In genomic region chr8:88282684-88283083, GRCm38 (mm10) we compare ENCODE assay signal across 9 mouse cellular contexts. TPM values are rescaled to one million over a fixed set of nuclear protein-coding genes. Genes with fewer than 3 reads are reported as not detected.
DNase-seq lines count a peak whose midpoint lies in the region; ATAC-seq and TF ChIP-seq lines count a peak whose summit lies in the region.
"Had no signal": no experiment of that assay in that cellular context is flagged by ENCODE, and none has a peak within 500 bp of the region (broad histone marks: within the 10 kb centered on the region; RNA-seq: fewer than 3 reads in every experiment).

No protein-coding gene starts in this region.

- intact Hi-C loops in gastrocnemius, postnatal 36 days (cut with DNase I), result no loop called here

- WGBS in lung, postnatal 0 days, result 29% methylated on average over 7 of the region's 8 CpGs

- H3K4me2 ChIP-seq in lung, postnatal 0 days (replicated peaks; ENCODE audit: low read depth, low read length), result no peak overlapping the region
- H3K4me2 ChIP-seq: midbrain, embryonic 12.5 days had no signal

- no peak overlapping the region for H3K27ac ChIP-seq in lung, postnatal 0 days (ENCODE audit: low read length)
- H3K27ac ChIP-seq: midbrain, embryonic 12.5 days had no signal

- H3K4me1 ChIP-seq in lung, postnatal 0 days (ENCODE audit: insufficient read depth, low read depth, low read length), result peaks cover 9% of the 10 kb centered on the region; the same call in 1 of the 2 replicates
- H3K4me1 ChIP-seq: midbrain, embryonic 12.5 days had no signal

- H3K4me3 ChIP-seq in lung, postnatal 0 days (ENCODE audit: low read depth, low read length), result no peak overlapping the region
- H3K4me3 ChIP-seq: midbrain, embryonic 12.5 days had no signal

- H3K36me3 ChIP-seq in lung, postnatal 0 days (ENCODE audit: insufficient read depth, low read length), result no peaks in the 10 kb centered on the region
- H3K36me3 ChIP-seq: midbrain, embryonic 12.5 days had no signal

- no peak for TF ChIP-seq CTCF in lung, postnatal 0 days (IDR thresholded peaks at IDR 0.05)

- TF ChIP-seq EP300 in lung, postnatal 0 days (IDR thresholded peaks at IDR 0.05), result peak; percentile 43; the same call in 1 of the 2 replicates

- no peaks in the 10 kb centered on the region for H3K27me3 ChIP-seq in lung, postnatal 0 days (replicated peaks; ENCODE audit: insufficient read depth, low read length)
- H3K27me3 ChIP-seq: midbrain, embryonic 12.5 days had no signal

- H3K9me3 ChIP-seq in lung, postnatal 0 days (ENCODE audit: low read length), result no peaks in the 10 kb centered on the region
- H3K9me3 ChIP-seq: midbrain, embryonic 12.5 days had no signal

- peak; percentile 64 to 71 for DNase-seq in B cell, adult 2 months
- peak; percentile 86 for DNase-seq in adrenal gland, postnatal 10 days
- peak; percentile 76 to 82 for DNase-seq in gastrocnemius, postnatal 36 days
- peak; percentile 84 for DNase-seq in lung, postnatal 0 days (ENCODE audit: low spot score)
- no peak for DNase-seq in cerebellum, postnatal 10 days
- DNase-seq in right cerebral cortex, postnatal 4 days, result no peak
- DNase-seq in cerebellum, postnatal 25 days, result no peak

- H3K9ac ChIP-seq in lung, postnatal 0 days (replicated peaks; ENCODE audit: low read depth), result no peak overlapping the region
- H3K9ac ChIP-seq: midbrain, embryonic 12.5 days had no signal

- peak; percentile 52 for ATAC-seq in lung, postnatal 0 days
- ATAC-seq in erythroid progenitor cell, adult 5-6 weeks (replicated peaks; ENCODE audit: low FRiP score, poor library complexity, severe bottlenecking), result no peak

RNA-seq across cellular contexts. Expression of gene Adcy7, which starts 10.5 kb away (rescaled TPM):
- total RNA-seq in adrenal gland, postnatal 10 days (2021), result 10 to 100 TPM in 1 of 2 experiments, 1 to 10 TPM in 1; 8.1 to 10.1 TPM
- total RNA-seq in gastrocnemius, postnatal 36 days (2021), result 1 to 10 TPM; 4.9 to 5.2 TPM
- 16.5 and 17.6 TPM in 2 replicates for polyA plus RNA-seq in lung, postnatal 0 days (2015; fragmentation: Nextera tagmentation; extraction: Ambion mirVana)
- 4.6 and 5.4 TPM in 2 replicates for total RNA-seq in erythroid progenitor cell, adult 5-6 weeks (2015; ENCODE audit: low replicate concordance)
- 2.4 and 6.3 TPM in 2 replicates for total RNA-seq in erythroid progenitor cell, adult 5-6 weeks (2017; ENCODE audit: low replicate concordance)

Comparison
In these comparisons a context has a peak if more than half of its experiments do, and no peak if none do; other contexts are left out.
1. DNase-seq: peak in B cell, adult 2 months (2 of 2), adrenal gland, postnatal 10 days (single experiment), gastrocnemius, postnatal 36 days (2 of 2) and lung, postnatal 0 days (single experiment); none in cerebellum, postnatal 10 days (0 of 2), right cerebral cortex, postnatal 4 days (single experiment) and cerebellum, postnatal 25 days (0 of 2).